Mouse (Mus musculus) olfactory bulb, adult 2 months (tissue): ENCODE results near the gene Irf2bpl. TPM values are rescaled to one million over a fixed set of nuclear protein-coding genes. Genes with fewer than 3 reads are reported as not detected.

Experiments used
- H3K27ac ChIP-seq: fragments of 200-500 bp; 2 replicates; pipeline ENCODE4 v1.5.1; 2012; ENCODE audit warnings: low read depth, low read length; ENCODE audit not compliant: insufficient read depth
- H3K4me1 ChIP-seq: fragments of 200-500 bp; 2 replicates; pipeline ENCODE4 v1.6.1; 2012; ENCODE audit warnings: low read length; ENCODE audit not compliant: control insufficient read depth, insufficient read depth
- H3K4me3 ChIP-seq: fragments of 200-500 bp; 2 replicates; pipeline ENCODE4 v1.5.1; 2012; ENCODE audit warnings: mild to moderate bottlenecking, low read depth, low read length, moderate library complexity; ENCODE audit not compliant: insufficient read depth
- CTCF ChIP-seq: fragments of 200-500 bp; IDR thresholded peaks from 2 replicates; pipeline ENCODE4 v1.5.1; 2012; ENCODE audit warnings: low read depth, mild to moderate bottlenecking, low read length, moderate library complexity; ENCODE audit not compliant: insufficient read depth
- POLR2A ChIP-seq: fragments of 200-500 bp; IDR thresholded peaks from 2 replicates; pipeline ENCODE4 v1.6.1; 2012; ENCODE audit warnings: mild to moderate bottlenecking, low read depth, low read length, moderate library complexity; ENCODE audit not compliant: insufficient read depth
- WGBS: fragments of 180-500 bp; shearing (Covaris S2); methylation state at CpG from one replicate; pipeline ENCODE4 v1.1.7; 2018; 5-methylcytosine and 5-hydroxymethylcytosine counted together
- polyA plus RNA-seq: library from polyadenylated mRNA; stranded (reverse); fragments of >200 nt; gene quantifications from 2 replicates; pipeline ENCODE4 v1.2.4, GENCODE M21; 2012; ENCODE audit warnings: low replicate concordance; ENCODE audit not compliant: missing spikeins, insufficient read depth, insufficient read length

The Irf2bpl gene
- polyA plus RNA-seq, 1 experiment = not detected

- peaks cover 26% of the 10 kb centered on the region for H3K4me1 ChIP-seq
- TF ChIP-seq CTCF (no peak), POLR2A (no peak)
- WGBS = 77% methylated on average over 4 of the region's 4 CpGs
- H3K4me3 ChIP-seq = no peak overlapping the region
- no peak overlapping the region for H3K27ac ChIP-seq
Observed at GRCm38 (mm10) chr12:86871666-86872334, 12.8 kb downstream of the Irf2bpl start.

- 96% methylated on average over 3 of the region's 3 CpGs for WGBS
- H3K27ac ChIP-seq = no peak overlapping the region
- TF ChIP-seq CTCF = no peak
- TF ChIP-seq POLR2A = no peak
- H3K4me3 ChIP-seq = no peak overlapping the region
- H3K4me1 ChIP-seq = peaks cover 26% of the 10 kb centered on the region
Observed at GRCm38 (mm10) chr12:86870996-86871395, 13.6 kb downstream of the Irf2bpl start.

- 97% methylated on average over 6 of the region's 6 CpGs for WGBS
- Histone ChIP-seq H3K27ac (no peak overlapping the region), H3K4me3 (no peak overlapping the region), H3K4me1 (peaks cover 24% of the 10 kb centered on the region)
- TF ChIP-seq POLR2A = no peak
- no peak for TF ChIP-seq CTCF
Observed at GRCm38 (mm10) chr12:86869761-86870160, 14.8 kb downstream of the Irf2bpl start.

- H3K27ac ChIP-seq = peak overlapping the region; percentile 10; the same call in 1 of the 2 replicates
- WGBS = 49% methylated on average over 14 of the region's 14 CpGs
- H3K4me1 ChIP-seq = peaks cover 24% of the 10 kb centered on the region
- TF ChIP-seq POLR2A = no peak
- no peak for TF ChIP-seq CTCF
- no peak overlapping the region for H3K4me3 ChIP-seq
Observed at GRCm38 (mm10) chr12:86867271-86868223, 17.1 kb downstream of the Irf2bpl start.

- TF ChIP-seq POLR2A (no peak), CTCF (no peak)
- Histone ChIP-seq H3K4me1 (peaks cover 26% of the 10 kb centered on the region), H3K27ac (no peak overlapping the region), H3K4me3 (no peak overlapping the region)
- WGBS = 95% methylated on average over 5 of the region's 5 CpGs
Observed at GRCm38 (mm10) chr12:86864316-86865020, 20.1 kb downstream of the Irf2bpl start.

- WGBS = 18% methylated on average over 10 of the region's 10 CpGs
- no peak for TF ChIP-seq POLR2A
- no peak for TF ChIP-seq CTCF
- Histone ChIP-seq H3K4me3 (no peak overlapping the region), H3K27ac (peak overlapping the region; percentile 94), H3K4me1 (peaks cover 39% of the 10 kb centered on the region)
Observed at GRCm38 (mm10) chr12:86859924-86860790, 24.4 kb downstream of the Irf2bpl start.

- WGBS = 49% methylated on average over 6 of the region's 6 CpGs
- Histone ChIP-seq H3K4me1 (peaks cover 42% of the 10 kb centered on the region), H3K27ac (peak overlapping the region; percentile 94), H3K4me3 (no peak overlapping the region)
- TF ChIP-seq POLR2A = no peak
- TF ChIP-seq CTCF = no peak
Observed at GRCm38 (mm10) chr12:86858983-86859872, 25.4 kb downstream of the Irf2bpl start.

GRCm38 (mm10) chr12:86858498-86858897 lies 26.1 kb downstream of the Irf2bpl start:
- WGBS = 82% methylated on average over 4 of the region's 4 CpGs

More at GRCm38 (mm10) chr12:86858498-86858897, 26.1 kb downstream of the Irf2bpl start:
- TF ChIP-seq CTCF = no peak
- no peak for TF ChIP-seq POLR2A
- peaks cover 42% of the 10 kb centered on the region for H3K4me1 ChIP-seq
- no peak overlapping the region for H3K4me3 ChIP-seq
- H3K27ac ChIP-seq = peak overlapping the region; percentile 94; the same call in 1 of the 2 replicates
